Mouse (Mus musculus) activated CD4-positive, CD25-positive, alpha-beta regulatory T cell, adult 4 months (primary cell): ENCODE results near the gene Cdkn1a. TPM values are rescaled to one million over a fixed set of nuclear protein-coding genes. Genes with fewer than 3 reads are reported as not detected.
A peak's percentile ranks its signal among the peaks of the same experiment; 100 is the strongest.
"Not testable (repeated sequence)": the region's sequence is repeated elsewhere in the genome, so short reads cannot be mapped to it uniquely, and the experiment has no call there.

Experiments
- ATAC-seq: one replicate; pipeline ENCODE4 v1.8.0; 2017
- polyA plus RNA-seq, 2 experiments: library from polyadenylated mRNA; unstranded; fragments of 100-300 nt; shearing (Covaris generic); gene quantifications; one replicate each; pipeline ENCODE4 v1.2.1; 2017

Gene Cdkn1a
- polyA plus RNA-seq, 2 experiments from 2014 or later, result 7.5 to 12.1 TPM

GRCm38 (mm10) chr17:29083586-29083985, 7.2 kb upstream of the Cdkn1a start:
- no peak for ATAC-seq

- ATAC-seq, result no peak
Observed at GRCm38 (mm10) chr17:29084656-29085055, 6.1 kb upstream of the Cdkn1a start.

GRCm38 (mm10) chr17:29085266-29085665, 5.5 kb upstream of the Cdkn1a start:
- no peak for ATAC-seq

- ATAC-seq, result no peak
Observed at GRCm38 (mm10) chr17:29086916-29087315, 3.9 kb upstream of the Cdkn1a start.

GRCm38 (mm10) chr17:29091348-29091944, 670 bp downstream of the Cdkn1a start:
- ATAC-seq, result no peak

GRCm38 (mm10) chr17:29092497-29092896, 1.7 kb downstream of the Cdkn1a start:
- ATAC-seq, result no peak

GRCm38 (mm10) chr17:29093110-29093952, 2.6 kb downstream of the Cdkn1a start:
- peak; percentile 33 for ATAC-seq

- ATAC-seq, result peak; percentile 8
Observed at GRCm38 (mm10) chr17:29093961-29094309, 3.2 kb downstream of the Cdkn1a start.

- no peak for ATAC-seq
Observed at GRCm38 (mm10) chr17:29094310-29095181, 3.8 kb downstream of the Cdkn1a start.

- ATAC-seq, result peak; percentile 86
Observed at GRCm38 (mm10) chr17:29095201-29095733, 4.5 kb downstream of the Cdkn1a start.

- ATAC-seq, result no peak
Observed at GRCm38 (mm10) chr17:29096245-29096644, 5.5 kb downstream of the Cdkn1a start.

GRCm38 (mm10) chr17:29096851-29097561, 6.2 kb downstream of the Cdkn1a start:
- no peak for ATAC-seq

- ATAC-seq, result no peak
Observed at GRCm38 (mm10) chr17:29098291-29098690, 7.5 kb downstream of the Cdkn1a start.

- no peak for ATAC-seq
Observed at GRCm38 (mm10) chr17:29099076-29099475, 8.3 kb downstream of the Cdkn1a start.

- no peak for ATAC-seq
Observed at GRCm38 (mm10) chr17:29100627-29101026, 9.9 kb downstream of the Cdkn1a start.

GRCm38 (mm10) chr17:29110356-29110755, 19.6 kb downstream of the Cdkn1a start:
- not testable (repeated sequence) for ATAC-seq

- no peak for ATAC-seq
Observed at GRCm38 (mm10) chr17:29111332-29111731, 20.6 kb downstream of the Cdkn1a start.

GRCm38 (mm10) chr17:29113591-29114352, 23.0 kb downstream of the Cdkn1a start, which contains the start of gene Rab44:
Gene Rab44 (plus strand): TSS chr17:29114145.
- no peak for ATAC-seq

- ATAC-seq, result no peak
Observed at GRCm38 (mm10) chr17:29116023-29116422, 25.2 kb downstream of the Cdkn1a start.

- no peak for ATAC-seq
Observed at GRCm38 (mm10) chr17:29117006-29117648, 26.4 kb downstream of the Cdkn1a start.

GRCm38 (mm10) chr17:29118057-29118456, 27.3 kb downstream of the Cdkn1a start:
- ATAC-seq, result no peak
